Mouse (Mus musculus): ENCODE data around the gene Itga3. TPM values are rescaled to one million over a fixed set of nuclear protein-coding genes. Genes with fewer than 3 reads are reported as not detected.

The Itga3 gene
- total and polyA plus RNA-seq, 3 experiments, result not detected

DNA sequence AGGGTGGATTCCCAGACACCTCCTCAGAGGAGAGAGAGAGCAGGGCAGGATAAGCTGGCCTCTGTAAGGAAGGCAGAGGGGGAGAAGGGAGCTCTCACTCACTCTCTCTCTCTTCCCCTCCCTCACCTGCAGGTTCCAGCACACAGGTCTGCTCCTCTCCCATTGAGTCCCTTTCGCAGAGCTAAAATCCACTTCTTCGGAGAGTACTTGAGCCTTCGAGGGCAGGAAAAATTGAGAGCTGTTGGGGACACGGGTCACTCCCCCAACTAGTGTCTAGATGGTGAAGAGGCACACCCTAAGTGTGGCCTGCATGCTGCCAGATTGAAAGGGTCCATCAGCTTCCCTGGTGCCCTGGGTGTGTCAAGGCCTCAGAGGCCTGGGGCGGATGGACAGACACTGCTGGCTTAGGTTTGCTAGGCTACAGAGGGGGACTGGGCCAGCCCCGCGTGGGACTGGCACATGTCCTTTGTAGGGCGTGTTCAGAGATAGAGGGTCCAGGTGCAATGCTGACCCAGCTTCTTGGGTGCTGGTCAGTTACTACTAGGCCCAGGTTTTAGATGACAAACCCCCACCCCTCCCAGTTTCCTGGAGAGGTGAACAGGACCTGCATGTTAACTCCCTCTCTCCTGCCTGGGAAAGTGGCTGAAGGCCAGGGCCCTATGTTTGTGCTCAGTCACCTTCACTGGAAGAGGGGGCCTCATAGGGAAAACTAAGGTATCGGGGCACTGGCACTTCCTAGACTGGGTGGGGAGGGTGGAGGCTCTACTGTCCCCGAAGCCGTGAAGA lies 51.2 kb downstream of the Itga3 start:
- H3K27ac ChIP-seq (ENCODE audit: control insufficient read depth, low read depth, low read length), result no peak overlapping the region
- no peak for DNase-seq (ENCODE audit: low read depth, low spot score)
- 0 out of 2 replicates have a peak, but pooled peaks have one; percentile 66 for TF ChIP-seq POLR2AphosphoS5 (IDR thresholded peaks at IDR 0.05; ENCODE audit: borderline replicate concordance, low read depth, low read length)
- TF ChIP-seq CTCF (IDR thresholded peaks at IDR 0.05 in 2 of 3, conservative IDR thresholded peaks at IDR 0.05 in 1 of 3; ENCODE audit: control insufficient read depth in 1 of 3, insufficient read depth in 1 of 3, low read depth in 2 of 3, low read length in 3 of 3, poor library complexity in 1 of 3, severe bottlenecking in 1 of 3), result no peak
- no peak for TF ChIP-seq NRF1 (IDR thresholded peaks at IDR 0.05; ENCODE audit: insufficient read depth, low read depth, low read length, poor library complexity, severe bottlenecking)
- TF ChIP-seq MYB (IDR thresholded peaks at IDR 0.05; ENCODE audit: low read depth, low read length), result no peak
- no peaks in the 10 kb centered on the region for H3K79me2 ChIP-seq (ENCODE audit: control insufficient read depth, insufficient read depth, low read length, poor library complexity)
- no peak overlapping the region for H3K4me3 ChIP-seq (ENCODE audit: control insufficient read depth in 1 of 2, insufficient read depth in 1 of 2, low read depth in 2 of 2, low read length in 2 of 2)
- H3K9ac ChIP-seq (ENCODE audit: control insufficient read depth, low read depth, low read length, poor library complexity, severe bottlenecking), result no peak overlapping the region
- H3K9me3 ChIP-seq (replicated peaks; ENCODE audit: insufficient read depth, low read length), result no peaks in the 10 kb centered on the region
- H3K4me1 ChIP-seq (ENCODE audit: control insufficient read depth in 1 of 2, insufficient read depth in 2 of 2, low read length in 2 of 2), result no peaks in the 10 kb centered on the region
- peaks cover 0 to 2% of the 10 kb centered on the region in 2 experiments; a peak in 1 of 4 replicates for H3K36me3 ChIP-seq (ENCODE audit: control insufficient read depth in 1 of 2, insufficient read depth in 2 of 2, low read length in 2 of 2)
- no peaks in the 10 kb centered on the region for H3K27me3 ChIP-seq (ENCODE audit: control insufficient read depth in 1 of 2, insufficient read depth in 2 of 2, low read length in 2 of 2)

DNA sequence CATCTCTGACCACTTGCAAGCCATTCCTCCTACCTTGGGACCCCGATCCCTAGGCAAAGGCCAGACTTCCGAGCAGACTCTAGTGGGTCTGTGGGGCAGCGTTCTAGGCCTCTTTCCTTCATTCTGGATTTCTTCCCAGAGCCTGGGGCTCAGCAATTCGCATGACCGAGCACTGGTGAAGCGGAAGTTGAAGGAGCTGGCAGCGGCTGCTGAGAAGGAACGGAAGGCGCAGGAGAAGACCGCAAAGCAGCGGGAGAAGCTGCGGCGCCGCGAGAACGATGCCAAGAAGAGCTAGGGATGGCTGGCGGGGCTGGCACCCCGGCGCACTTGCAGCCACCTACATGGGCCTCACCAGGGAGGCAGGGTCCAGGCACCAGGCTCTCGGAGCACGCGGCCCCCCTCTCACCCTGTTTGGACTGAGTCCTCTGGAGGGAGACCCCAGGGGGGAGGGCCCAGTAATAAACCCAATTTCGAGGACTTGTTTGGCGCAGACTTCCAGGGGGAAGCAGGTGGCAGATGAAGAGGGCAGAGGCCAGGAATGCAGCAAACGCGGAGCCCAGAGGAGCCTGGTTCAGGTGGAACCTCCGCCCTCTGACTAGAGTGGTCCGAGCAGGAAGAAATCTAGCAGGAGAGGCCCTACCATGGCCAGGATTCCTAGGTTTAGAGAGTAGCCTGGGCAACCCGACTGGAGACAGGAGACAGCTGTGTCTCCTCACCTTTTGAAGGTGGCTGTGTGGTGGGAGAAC lies 52.0 kb downstream of the Itga3 start:
- DNase-seq (ENCODE audit: low read depth, low spot score), result no peak
- no peaks in the 10 kb centered on the region for H3K79me2 ChIP-seq (ENCODE audit: control insufficient read depth, insufficient read depth, low read length, poor library complexity)
- peaks cover 0 to 2% of the 10 kb centered on the region in 2 experiments; a peak in 1 of 4 replicates for H3K36me3 ChIP-seq (ENCODE audit: control insufficient read depth in 1 of 2, insufficient read depth in 2 of 2, low read length in 2 of 2)
- H3K4me3 ChIP-seq (ENCODE audit: control insufficient read depth in 1 of 2, insufficient read depth in 1 of 2, low read depth in 2 of 2, low read length in 2 of 2), result no peak overlapping the region
- H3K4me1 ChIP-seq (ENCODE audit: control insufficient read depth in 1 of 2, insufficient read depth in 2 of 2, low read length in 2 of 2), result no peaks in the 10 kb centered on the region
- H3K9ac ChIP-seq (ENCODE audit: control insufficient read depth, low read depth, low read length, poor library complexity, severe bottlenecking), result no peak overlapping the region
- TF ChIP-seq MAFK (IDR thresholded peaks at IDR 0.05; ENCODE audit: borderline replicate concordance, low read depth, low read length) (no peak), RAD21 (IDR thresholded peaks at IDR 0.05; ENCODE audit: low read depth, low read length) (no peak), ETS1 (IDR thresholded peaks at IDR 0.05; ENCODE audit: low read depth, low read length) (no peak), POLR2A (IDR thresholded peaks at IDR 0.05; ENCODE audit: control insufficient read depth in 1 of 2, insufficient read depth in 1 of 2, low read depth in 1 of 2, low read length in 2 of 2, poor library complexity in 1 of 2) (no peak; a peak in 1 of 4 replicates), POLR2AphosphoS5 (IDR thresholded peaks at IDR 0.05; ENCODE audit: borderline replicate concordance, low read depth, low read length) (no peak), USF1 (IDR thresholded peaks at IDR 0.05; ENCODE audit: low read depth, low read length) (no peak), NRF1 (IDR thresholded peaks at IDR 0.05; ENCODE audit: insufficient read depth, low read depth, low read length, poor library complexity, severe bottlenecking) (no peak)
- no peaks in the 10 kb centered on the region for H3K27me3 ChIP-seq (ENCODE audit: control insufficient read depth in 1 of 2, insufficient read depth in 2 of 2, low read length in 2 of 2)
- H3K9me3 ChIP-seq (replicated peaks; ENCODE audit: insufficient read depth, low read length), result no peaks in the 10 kb centered on the region
- H3K27ac ChIP-seq (ENCODE audit: control insufficient read depth, low read depth, low read length), result no peak overlapping the region

DNA sequence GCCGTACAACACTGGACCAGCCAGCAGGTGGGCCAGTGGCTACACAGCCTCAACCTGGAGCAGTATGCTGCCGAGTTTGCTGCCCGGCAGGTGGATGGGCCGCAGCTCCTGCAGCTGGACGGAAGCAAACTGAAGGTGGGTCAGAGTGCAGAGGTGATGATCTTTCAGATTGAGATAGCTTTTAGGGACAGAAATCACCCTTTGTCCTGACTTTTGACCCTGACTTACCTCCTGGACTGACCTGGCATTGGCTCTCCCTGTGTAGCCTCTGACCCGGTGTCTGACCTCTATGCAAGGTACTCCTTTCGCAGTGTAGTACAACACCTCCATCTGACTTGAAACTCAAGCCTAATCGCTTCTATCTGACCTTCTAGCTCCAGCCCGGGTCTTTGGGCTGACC lies 53.1 kb downstream of the Itga3 start:
- Histone ChIP-seq H3K27ac (ENCODE audit: control insufficient read depth, low read depth, low read length) (no peak overlapping the region), H3K4me3 (ENCODE audit: control insufficient read depth in 1 of 2, insufficient read depth in 1 of 2, low read depth in 2 of 2, low read length in 2 of 2) (no peak overlapping the region), H3K27me3 (ENCODE audit: control insufficient read depth in 1 of 2, insufficient read depth in 2 of 2, low read length in 2 of 2) (no peaks in the 10 kb centered on the region), H3K79me2 (ENCODE audit: control insufficient read depth, insufficient read depth, low read length, poor library complexity) (no peaks in the 10 kb centered on the region), H3K4me1 (ENCODE audit: control insufficient read depth in 1 of 2, insufficient read depth in 2 of 2, low read length in 2 of 2) (no peaks in the 10 kb centered on the region), H3K9ac (ENCODE audit: control insufficient read depth, low read depth, low read length, poor library complexity, severe bottlenecking) (no peak overlapping the region), H3K36me3 (ENCODE audit: control insufficient read depth in 1 of 2, insufficient read depth in 2 of 2, low read length in 2 of 2) (peaks cover 0 to 3% of the 10 kb centered on the region in 2 experiments; a peak in 1 of 4 replicates), H3K9me3 (replicated peaks; ENCODE audit: insufficient read depth, low read length) (no peaks in the 10 kb centered on the region)
- TF ChIP-seq POLR2AphosphoS2 (IDR thresholded peaks at IDR 0.05; ENCODE audit: low read length), result no peak
- no peak for TF ChIP-seq ZMIZ1 (IDR thresholded peaks at IDR 0.05; ENCODE audit: low read depth, low read length)
- no peak for TF ChIP-seq EP300 (IDR thresholded peaks at IDR 0.05; ENCODE audit: low read depth in 1 of 2, low read length in 2 of 2)
- no peak for TF ChIP-seq CTCF (IDR thresholded peaks at IDR 0.05 in 2 of 3, conservative IDR thresholded peaks at IDR 0.05 in 1 of 3; ENCODE audit: control insufficient read depth in 1 of 3, insufficient read depth in 1 of 3, low read depth in 2 of 3, low read length in 3 of 3, poor library complexity in 1 of 3, severe bottlenecking in 1 of 3)
- no peak for TF ChIP-seq SMC3 (IDR thresholded peaks at IDR 0.05; ENCODE audit: low read depth, low read length)
- no peak for TF ChIP-seq BHLHE40 (IDR thresholded peaks at IDR 0.05; ENCODE audit: borderline replicate concordance, low read depth, low read length)
- TF ChIP-seq MAFK (IDR thresholded peaks at IDR 0.05; ENCODE audit: borderline replicate concordance, low read depth, low read length), result no peak
- DNase-seq (ENCODE audit: low read depth, low spot score), result no peak

All from MEL (cell line).